Mouse (Mus musculus) heart, adult 11 months (tissue): ENCODE data around the gene Ass1.
"Not testable (repeated sequence)": the region's sequence is repeated elsewhere in the genome, so short reads cannot be mapped to it uniquely, and the experiment has no call there.

Experiments
- DNase-seq: peaks from one replicate; pipeline ENCODE4 v3.0.0; 2022

Gene Ass1

GRCm38 (mm10) chr2:31541581-31541980 is 71.6 kb downstream of the Ass1 start:
- DNase-seq: no peak

- no peak for DNase-seq
Measured at GRCm38 (mm10) chr2:31547726-31548125, 77.7 kb downstream of the Ass1 start.

GRCm38 (mm10) chr2:31550503-31550902 is 80.5 kb downstream of the Ass1 start:
- no peak for DNase-seq

GRCm38 (mm10) chr2:31551351-31551750 is 81.3 kb downstream of the Ass1 start:
- DNase-seq: not testable (repeated sequence)

GRCm38 (mm10) chr2:31551971-31552370 is 82.0 kb downstream of the Ass1 start:
- DNase-seq: no peak

- DNase-seq: no peak
Measured at GRCm38 (mm10) chr2:31554619-31555018, 84.6 kb downstream of the Ass1 start.
